Mouse (Mus musculus): ENCODE results near the gene Trmt112.

Trmt112 gene

GRCm38 (mm10) chr19:6925611-6926329, 16.3 kb downstream of the Trmt112 start:
- no peak for DNase-seq (ENCODE audit: low read depth)

GRCm38 (mm10) chr19:6926559-6927255, 17.2 kb downstream of the Trmt112 start:
- no peak for DNase-seq (ENCODE audit: low read depth)

- no peak for DNase-seq (ENCODE audit: low read depth)
These were observed 18.6 kb downstream of the Trmt112 start for GRCm38 (mm10) chr19:6928080-6928479.

- no peak for DNase-seq (ENCODE audit: low read depth)
These were observed 21.5 kb downstream of the Trmt112 start for GRCm38 (mm10) chr19:6931002-6931401.

- DNase-seq (ENCODE audit: low read depth): no peak
These were observed 22.5 kb downstream of the Trmt112 start for GRCm38 (mm10) chr19:6932018-6932417.

GRCm38 (mm10) chr19:6933102-6933435, 23.6 kb downstream of the Trmt112 start:
- DNase-seq (ENCODE audit: low read depth): no peak

- no peak for DNase-seq (ENCODE audit: low read depth)
These were observed 24.1 kb downstream of the Trmt112 start for GRCm38 (mm10) chr19:6933436-6934194.

- DNase-seq (ENCODE audit: low read depth): no peak
These were observed 24.9 kb downstream of the Trmt112 start, which contains the start of gene Kcnk4 for GRCm38 (mm10) chr19:6934195-6934977. Gene Kcnk4, minus strand, starts transcription at chr19:6934515.

GRCm38 (mm10) chr19:6936299-6936698, 26.8 kb downstream of the Trmt112 start:
- DNase-seq (ENCODE audit: low read depth): no peak

- no peak for DNase-seq (ENCODE audit: low read depth)
These were observed 28.3 kb downstream of the Trmt112 start for GRCm38 (mm10) chr19:6937541-6938465.

GRCm38 (mm10) chr19:6939106-6940002, 29.9 kb downstream of the Trmt112 start:
- DNase-seq (ENCODE audit: low read depth): no peak

- no peak for DNase-seq (ENCODE audit: low read depth)
These were observed 31.2 kb downstream of the Trmt112 start for GRCm38 (mm10) chr19:6940396-6941351.

- DNase-seq (ENCODE audit: low read depth): peak; percentile 88
These were observed 32.1 kb downstream of the Trmt112 start, which contains the start of gene Bad for GRCm38 (mm10) chr19:6941372-6942248. Gene Bad, plus strand, starts transcription at chr19:6941861.

- peak; percentile 86 for DNase-seq (ENCODE audit: low read depth)
These were observed 32.8 kb downstream of the Trmt112 start, which contains the start of gene Gpr137 for GRCm38 (mm10) chr19:6942249-6942691. Gene Gpr137, minus strand, starts transcription at chr19:6942480.

- no peak for DNase-seq (ENCODE audit: low read depth)
These were observed 33.3 kb downstream of the Trmt112 start for GRCm38 (mm10) chr19:6942764-6943163.

- no peak for DNase-seq (ENCODE audit: low read depth)
These were observed 34.2 kb downstream of the Trmt112 start for GRCm38 (mm10) chr19:6943709-6944108.

GRCm38 (mm10) chr19:6947742-6948141, 38.2 kb downstream of the Trmt112 start:
- DNase-seq (ENCODE audit: low read depth): no peak

Measured in c-Kit-positive CD71-negative TER-119-negative erythroid progenitor cells, embryonic 14.5 days (primary cell).